ENCODE assay signal across 8 mouse cellular contexts in the genomic region with DNA sequence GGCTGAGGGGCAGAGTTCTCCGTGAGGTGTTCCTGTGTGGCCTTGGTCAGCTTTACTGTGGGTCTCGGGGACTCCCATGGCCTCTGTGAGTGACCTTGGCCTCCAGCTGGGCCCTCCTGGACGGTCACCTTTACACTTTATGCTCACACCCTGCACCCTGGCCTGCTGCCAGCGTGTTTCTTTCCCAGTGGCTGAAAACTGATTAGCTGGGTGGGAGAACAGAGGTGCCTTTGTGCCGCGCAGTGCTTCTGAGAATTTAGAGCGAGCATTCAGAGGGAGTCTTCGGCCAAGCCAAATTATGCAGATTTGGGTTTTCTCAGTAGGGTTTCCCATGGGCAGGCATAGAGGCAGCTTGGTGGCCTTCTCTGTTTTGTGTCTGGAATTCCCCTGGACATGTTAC. TPM values are rescaled to one million over a fixed set of nuclear protein-coding genes. Genes with fewer than 3 reads are reported as not detected.
A peak's percentile ranks its signal among the peaks of the same experiment; 100 is the strongest.
DNase-seq lines count a peak whose midpoint lies in the region; ATAC-seq lines count a peak whose summit lies in the region.

No protein-coding gene starts in this region.

- ATAC-seq in intestine, embryonic 16.5 days: peak; percentile 36; the same call in 1 of the 2 replicates
- 0 out of 2 replicates have a peak, but pooled peaks have one; percentile 8 for ATAC-seq in midbrain, embryonic 14.5 days (ENCODE audit: low FRiP score, low TSS enrichment)

- 37% methylated on average over 8 of the region's 8 CpGs for WGBS in intestine, embryonic 16.5 days
- 51% methylated on average over 8 of the region's 8 CpGs for whole genome bisulfite sequencing in midbrain, embryonic 14.5 days

- H3K4me3 ChIP-seq in intestine, embryonic 16.5 days (ENCODE audit: low read length): no peak overlapping the region
- no peak overlapping the region for H3K4me3 ChIP-seq in midbrain, embryonic 14.5 days (replicated peaks; ENCODE audit: low read depth, low read length)

- peak overlapping the region; percentile 27 for H3K9ac ChIP-seq in intestine, embryonic 16.5 days (ENCODE audit: low read depth, low read length)
- H3K9ac ChIP-seq in midbrain, embryonic 14.5 days (replicated peaks; ENCODE audit: low read length): no peak overlapping the region

- peaks cover 38% of the 10 kb centered on the region for H3K4me1 ChIP-seq in intestine, embryonic 16.5 days (ENCODE audit: control insufficient read depth, insufficient read depth, low read length)
- H3K4me1 ChIP-seq in midbrain, embryonic 14.5 days (ENCODE audit: control insufficient read depth, insufficient read depth, low read length): peaks cover 15% of the 10 kb centered on the region; the same call in 1 of the 2 replicates

- peak; percentile 50 for DNase-seq in layer of hippocampus, adult 9-11 months
- no peak for DNase-seq in layer of hippocampus, adult 9-10 months (ENCODE audit: low spot score)
- DNase-seq in fibroblast of lung, adult 2 months (ENCODE audit: low read depth): peak; percentile 75
- DNase-seq in midbrain, embryonic 14.5 days: peak; percentile 72
- DNase-seq in adrenal gland, adult 2 months: no peak
- DNase-seq in lung, postnatal 4 days: no peak
- DNase-seq in adrenal gland, postnatal 4 days (ENCODE audit: low spot score in 2 of 2): no peak

- H3K4me2 ChIP-seq in intestine, embryonic 16.5 days (ENCODE audit: low read depth, low read length): no peak overlapping the region
- H3K4me2 ChIP-seq in midbrain, embryonic 14.5 days (ENCODE audit: low read length): no peak overlapping the region

- H3K9me3 ChIP-seq in intestine, embryonic 16.5 days (ENCODE audit: control insufficient read depth, low read length): no peaks in the 10 kb centered on the region
- no peaks in the 10 kb centered on the region for H3K9me3 ChIP-seq in midbrain, embryonic 14.5 days (ENCODE audit: control insufficient read depth, low read length)

- no peaks in the 10 kb centered on the region for H3K27me3 ChIP-seq in intestine, embryonic 16.5 days (replicated peaks; ENCODE audit: control insufficient read depth, insufficient read depth, low read length)
- no peaks in the 10 kb centered on the region for H3K27me3 ChIP-seq in midbrain, embryonic 14.5 days (ENCODE audit: control insufficient read depth, insufficient read depth, low read length)

- H3K27ac ChIP-seq in intestine, embryonic 16.5 days (ENCODE audit: low read length): peak overlapping the region; percentile 75
- H3K27ac ChIP-seq in midbrain, embryonic 14.5 days (replicated peaks; ENCODE audit: low read depth, low read length): peak overlapping the region; percentile 74

- peaks cover 4% of the 10 kb centered on the region; the same call in 1 of the 2 replicates for H3K36me3 ChIP-seq in intestine, embryonic 16.5 days (ENCODE audit: control insufficient read depth, insufficient read depth, low read length)
- peaks cover 27% of the 10 kb centered on the region for H3K36me3 ChIP-seq in midbrain, embryonic 14.5 days (ENCODE audit: control insufficient read depth, insufficient read depth, low read length)

RNA-seq across cellular contexts. Expression of a gene that starts 14.3 kb away (rescaled TPM):
- 7.8 and 13.9 TPM in 2 replicates for polyA plus RNA-seq in intestine, embryonic 16.5 days (2015; fragmentation: Nextera tagmentation; extraction: Ambion mirVana)
- 8.2 and 9.2 TPM in 2 replicates for polyA plus RNA-seq in midbrain, embryonic 14.5 days (2014; fragmentation: Nextera tagmentation; extraction: Ambion mirVana)
- 1 to 10 TPM in 1 of 2 experiments, under 1 TPM in 1; 0.92 to 1.9 TPM for total RNA-seq in adrenal gland, adult 2 months (2021)
- polyA plus RNA-seq in adrenal gland, adult 2 months (2012; rRNA removed): 1.3 and 2.1 TPM in 2 replicates
- total RNA-seq in adrenal gland, postnatal 4 days (2021): 1 to 10 TPM; 2.7 to 9.6 TPM

Comparison
In these comparisons a context has a peak if more than half of its experiments do, and no peak if none do; other contexts are left out.
1. DNase-seq: peak in layer of hippocampus, adult 9-11 months (single experiment), fibroblast of lung, adult 2 months (single experiment) and midbrain, embryonic 14.5 days (single experiment); none in layer of hippocampus, adult 9-10 months (single experiment), adrenal gland, adult 2 months (single experiment), lung, postnatal 4 days (0 of 2) and adrenal gland, postnatal 4 days (0 of 2).